Mouse (Mus musculus) spleen, adult 12 weeks (tissue): ENCODE measurements around the gene Ifit1.

ENCODE experiments used
- DNase-seq: peaks from one replicate; pipeline ENCODE4 v3.0.0; 2022; ENCODE audit warnings: low spot score

Ifit1 gene

DNA sequence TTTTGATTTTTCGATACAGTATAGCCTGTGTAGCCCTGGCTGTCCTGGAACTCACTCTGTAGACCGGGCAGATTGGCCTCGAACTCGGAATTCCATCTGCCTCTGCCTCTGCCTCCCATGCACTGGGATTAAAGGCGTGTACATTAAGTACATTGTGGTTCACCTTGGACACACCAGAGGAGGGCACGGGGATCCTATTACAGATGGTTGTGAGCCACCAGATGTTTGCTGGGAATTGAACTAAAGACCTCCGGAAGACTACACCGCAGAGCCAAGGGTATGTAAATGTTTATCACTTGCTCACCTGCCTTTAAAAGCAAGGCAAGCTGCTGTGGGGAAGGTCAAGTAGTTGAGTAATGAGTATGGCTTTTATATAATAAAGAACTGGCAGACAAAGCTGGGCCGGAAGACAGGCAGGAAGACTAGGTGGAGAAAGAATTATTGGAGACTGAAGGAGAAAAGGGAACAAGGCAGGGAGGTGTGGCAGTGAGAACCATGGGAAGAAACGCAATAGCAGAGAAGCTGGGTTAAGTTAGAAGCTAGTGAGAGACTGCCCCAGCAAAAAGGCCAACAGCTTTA is 14.6 kb downstream of the Ifit1 start:
- DNase-seq: no peak

DNA sequence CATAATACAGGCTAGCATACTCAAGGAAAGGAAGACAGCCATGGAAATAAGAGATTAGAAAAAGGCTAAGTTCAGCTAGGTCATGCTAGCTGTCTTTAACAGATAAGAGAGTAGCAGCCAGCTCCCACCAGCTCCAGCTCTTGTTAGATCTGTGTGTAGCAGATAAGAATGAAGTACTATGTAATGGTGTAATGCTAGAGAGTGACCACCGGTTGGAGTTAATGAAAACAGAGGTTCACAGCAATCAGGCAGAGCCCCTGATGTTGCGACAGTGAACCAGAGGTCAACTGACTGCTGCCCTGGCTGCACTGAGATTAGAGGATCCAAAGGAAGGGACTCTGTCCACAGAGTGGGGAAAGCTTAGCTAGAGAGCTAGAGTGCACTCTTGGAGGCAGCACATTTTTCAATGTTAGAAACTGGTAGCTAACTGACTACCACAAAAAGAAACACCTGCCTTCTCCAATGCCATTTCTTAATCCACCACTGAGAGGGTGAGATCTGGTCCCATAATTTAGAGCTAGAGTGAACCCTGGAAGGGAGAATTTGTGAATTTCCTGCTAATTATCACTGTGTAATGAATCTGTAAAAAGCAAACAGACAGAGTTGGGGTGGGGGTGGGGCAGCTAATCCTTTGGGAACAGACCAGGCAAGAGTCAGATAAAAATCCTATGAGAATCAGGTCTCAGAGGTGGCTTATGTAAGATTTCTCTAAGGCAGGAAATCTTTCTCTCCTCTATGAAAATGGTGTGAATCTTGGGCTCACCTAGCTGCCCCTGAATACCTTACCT is 16.0 kb downstream of the Ifit1 start:
- peak; percentile 37 for DNase-seq

- DNase-seq: peak; percentile 42
Observed at GRCm38 (mm10) chr19:34662067-34662507, 21.4 kb downstream of the Ifit1 start.

DNA sequence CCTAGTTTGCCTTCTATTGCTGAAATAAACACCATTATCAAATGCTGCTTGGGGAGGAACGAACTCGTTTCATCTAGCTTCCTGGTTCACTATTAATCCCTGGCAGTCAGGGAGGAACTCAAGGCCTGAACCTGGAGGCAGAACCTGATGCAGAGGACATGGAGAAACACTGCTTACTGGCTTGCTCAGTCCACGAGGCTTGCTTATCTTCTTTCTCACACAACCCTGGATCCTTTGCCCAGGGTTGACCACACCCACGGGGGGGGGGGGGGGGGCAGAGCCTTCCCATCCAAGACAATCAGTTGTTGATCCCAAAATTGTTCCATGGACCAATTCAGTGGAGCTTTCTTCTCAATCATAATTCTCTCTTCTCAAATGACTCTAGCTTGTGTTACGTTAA is 22.1 kb downstream of the Ifit1 start:
- DNase-seq: no peak

DNA sequence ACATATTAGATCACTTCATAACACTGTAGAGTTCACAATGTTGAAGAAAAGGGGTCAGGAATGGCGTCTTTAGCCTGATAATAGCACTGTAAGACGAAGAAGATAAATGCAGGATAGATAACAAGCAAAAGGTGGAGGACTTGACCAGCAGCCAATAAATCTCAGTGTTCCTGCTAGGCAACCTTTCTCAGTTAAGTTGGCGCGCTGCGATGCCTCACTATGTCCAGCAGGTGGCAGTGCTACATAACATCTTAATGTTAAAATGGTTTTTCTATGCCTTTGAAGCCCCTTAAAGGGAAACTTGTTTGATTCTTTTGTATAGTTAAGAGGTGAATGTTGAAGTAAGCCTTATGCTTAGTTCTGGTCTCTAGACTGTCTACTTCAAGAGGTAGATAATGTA is 25.5 kb downstream of the Ifit1 start:
- peak; percentile 19 for DNase-seq

DNA sequence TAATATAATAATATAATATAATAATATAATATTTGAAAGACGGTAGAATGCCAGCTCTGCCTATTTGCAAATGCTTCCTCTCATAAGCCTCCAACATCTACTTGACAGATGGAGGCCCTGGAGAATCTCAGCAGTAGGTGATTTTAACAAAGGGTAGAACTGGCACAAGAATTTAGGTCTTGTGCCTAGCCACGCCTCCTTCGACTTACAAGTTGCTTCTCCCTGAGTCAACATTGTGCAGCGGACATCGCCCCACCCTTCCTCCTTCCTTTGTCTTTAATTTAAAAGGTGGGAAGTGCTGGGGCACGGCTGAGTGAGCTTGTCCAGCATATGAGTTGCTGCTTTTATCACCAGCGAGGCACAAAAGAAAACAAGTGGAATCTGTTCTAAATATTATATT is 32.8 kb downstream of the Ifit1 start:
- DNase-seq: no peak

- DNase-seq: no peak
Observed at GRCm38 (mm10) chr19:34678428-34678827, 37.8 kb downstream of the Ifit1 start.

DNA sequence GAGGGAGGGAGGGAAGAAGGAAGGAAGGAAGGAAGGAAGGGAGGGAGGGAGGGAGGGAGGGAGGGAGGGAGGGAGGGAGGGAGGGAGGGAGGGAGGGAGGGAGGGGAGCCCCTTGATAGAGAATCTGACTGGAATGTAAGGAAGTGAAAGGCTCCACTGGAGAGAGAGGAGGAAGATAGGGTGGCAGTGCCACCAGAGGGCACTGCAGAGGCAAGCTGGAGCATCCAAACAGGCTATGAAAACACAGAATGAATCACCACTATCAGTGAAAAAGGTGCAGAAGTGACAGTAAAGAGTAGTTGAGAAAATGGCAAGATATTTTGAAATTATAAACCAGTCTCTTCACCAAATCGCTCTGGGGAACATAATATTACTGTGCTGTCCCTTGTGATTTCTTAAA is 44.2 kb downstream of the Ifit1 start:
- no peak for DNase-seq

DNA sequence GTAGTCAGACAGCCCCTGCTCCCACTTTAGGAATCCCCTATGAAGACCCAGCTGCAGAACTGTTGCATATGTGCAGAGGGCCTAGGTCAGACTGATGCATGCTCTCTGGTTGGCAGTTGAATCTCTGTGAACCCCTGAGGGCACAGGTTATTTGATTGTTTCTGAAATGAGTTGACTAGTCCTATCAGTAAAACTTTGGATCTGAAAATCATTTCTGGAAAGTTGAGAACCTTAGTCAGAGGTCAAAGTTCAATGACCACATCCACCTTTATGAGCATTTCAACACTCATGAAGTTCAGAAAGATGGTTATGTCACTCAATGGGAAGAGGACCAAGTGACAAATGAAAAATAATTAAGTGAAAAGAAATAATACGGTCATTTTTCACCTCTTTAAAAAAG is 44.9 kb downstream of the Ifit1 start:
- no peak for DNase-seq

DNA sequence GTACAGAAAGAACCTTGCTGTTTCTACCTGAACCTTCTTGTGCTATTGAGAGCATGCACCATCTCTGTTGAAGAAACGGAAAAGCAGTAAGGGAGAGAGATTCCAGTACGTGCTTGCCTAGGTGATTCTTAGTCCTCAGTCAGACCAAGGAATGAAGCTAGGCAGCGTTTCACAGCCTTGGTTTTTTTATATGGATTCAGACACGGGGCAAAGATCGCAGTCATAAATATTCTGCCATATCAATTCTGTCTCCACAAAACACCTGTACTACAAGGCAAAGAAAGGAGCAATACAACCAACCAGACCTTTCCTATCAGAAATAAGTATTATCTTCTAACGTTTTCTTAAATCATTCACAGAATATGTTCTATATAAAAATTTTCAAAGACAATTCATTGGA is 50.7 kb downstream of the Ifit1 start:
- DNase-seq: no peak

GRCm38 (mm10) chr19:34696352-34696986 is 55.8 kb downstream of the Ifit1 start:
- DNase-seq: no peak

- no peak for DNase-seq
Observed at GRCm38 (mm10) chr19:34697461-34697860, 56.8 kb downstream of the Ifit1 start.

- no peak for DNase-seq
Observed at GRCm38 (mm10) chr19:34698432-34698831, 57.8 kb downstream of the Ifit1 start.

DNA sequence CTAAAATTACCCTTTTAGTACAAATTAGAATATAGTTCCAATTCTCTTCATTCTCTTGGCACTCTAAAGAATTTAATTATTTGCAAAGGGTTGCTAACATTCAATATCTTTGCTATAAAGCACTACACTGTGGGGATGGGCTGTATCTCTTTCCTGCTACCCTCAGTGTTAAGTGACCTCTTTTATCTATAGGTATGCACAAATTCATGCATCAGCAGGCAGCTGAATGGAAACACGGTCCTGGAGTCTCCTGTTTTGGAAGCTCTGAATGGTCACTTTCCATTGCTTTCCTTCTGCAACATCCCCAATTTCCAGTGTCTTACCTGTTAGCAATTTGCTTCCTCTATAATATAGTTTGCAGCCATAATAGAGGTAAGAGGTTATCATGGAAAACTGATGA is 58.2 kb downstream of the Ifit1 start:
- no peak for DNase-seq

- DNase-seq: no peak
Observed at GRCm38 (mm10) chr19:34699300-34699699, 58.6 kb downstream of the Ifit1 start.
